Mouse (Mus musculus): Measurements from ENCODE around the gene Kcnc1. TPM values are rescaled to one million over a fixed set of nuclear protein-coding genes. Genes with fewer than 3 reads are reported as not detected.

The Kcnc1 gene
- polyA plus RNA-seq, 1 experiment from 2014 or later: not detected

DNA sequence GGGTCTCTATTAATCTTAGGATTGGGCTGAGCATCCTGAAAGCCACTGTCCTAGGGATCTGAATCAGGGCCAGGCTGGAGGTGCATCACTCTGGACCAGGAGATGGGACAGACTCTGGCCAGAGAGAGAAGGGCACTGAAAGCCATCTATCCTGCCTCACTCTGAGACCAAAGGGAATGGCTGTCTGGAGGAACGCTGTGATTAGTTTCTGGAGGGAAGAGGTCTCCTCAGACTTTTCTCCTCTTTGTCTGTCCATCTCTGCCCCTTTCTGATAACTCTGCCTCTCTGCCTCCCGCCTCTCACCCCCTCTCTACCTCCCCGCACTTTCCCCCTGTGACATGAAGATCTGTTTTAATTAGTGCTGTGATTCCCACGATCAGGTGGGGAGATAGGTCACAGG, 1.4 kb upstream of the Kcnc1 start:
- no peak for ATAC-seq (replicated peaks; ENCODE audit: insufficient number of reproducible peaks, insufficient read depth, low FRiP score, low read depth)

GRCm38 (mm10) chr7:46395571-46395970, 726 bp upstream of the Kcnc1 start:
- WGBS: 40% methylated on average over 6 of the region's 6 CpGs
- no peak for ATAC-seq (replicated peaks; ENCODE audit: insufficient number of reproducible peaks, insufficient read depth, low FRiP score, low read depth)
- H3K4me1 ChIP-seq (replicated peaks): peaks cover 25% of the 10 kb centered on the region
- H3K9ac ChIP-seq: no peak overlapping the region
- H3K4me3 ChIP-seq: no peak overlapping the region; the same call in 1 of the 2 replicates
- no peak overlapping the region for H3K4me2 ChIP-seq
- H3K9me3 ChIP-seq (replicated peaks): no peaks in the 10 kb centered on the region
- no peaks in the 10 kb centered on the region for H3K36me3 ChIP-seq
- H3K27ac ChIP-seq: no peak overlapping the region
- peaks cover 85% of the 10 kb centered on the region for H3K27me3 ChIP-seq

More for the DNA sequence above, 1.4 kb upstream of the Kcnc1 start:
- Histone ChIP-seq H3K27ac (no peak overlapping the region), H3K36me3 (no peaks in the 10 kb centered on the region), H3K27me3 (peaks cover 82% of the 10 kb centered on the region), H3K4me1 (replicated peaks) (peaks cover 25% of the 10 kb centered on the region), H3K9me3 (replicated peaks) (no peaks in the 10 kb centered on the region), H3K9ac (no peak overlapping the region), H3K4me3 (no peak overlapping the region), H3K4me2 (no peak overlapping the region)
- WGBS: 57% methylated on average over 4 of the region's 4 CpGs

DNA sequence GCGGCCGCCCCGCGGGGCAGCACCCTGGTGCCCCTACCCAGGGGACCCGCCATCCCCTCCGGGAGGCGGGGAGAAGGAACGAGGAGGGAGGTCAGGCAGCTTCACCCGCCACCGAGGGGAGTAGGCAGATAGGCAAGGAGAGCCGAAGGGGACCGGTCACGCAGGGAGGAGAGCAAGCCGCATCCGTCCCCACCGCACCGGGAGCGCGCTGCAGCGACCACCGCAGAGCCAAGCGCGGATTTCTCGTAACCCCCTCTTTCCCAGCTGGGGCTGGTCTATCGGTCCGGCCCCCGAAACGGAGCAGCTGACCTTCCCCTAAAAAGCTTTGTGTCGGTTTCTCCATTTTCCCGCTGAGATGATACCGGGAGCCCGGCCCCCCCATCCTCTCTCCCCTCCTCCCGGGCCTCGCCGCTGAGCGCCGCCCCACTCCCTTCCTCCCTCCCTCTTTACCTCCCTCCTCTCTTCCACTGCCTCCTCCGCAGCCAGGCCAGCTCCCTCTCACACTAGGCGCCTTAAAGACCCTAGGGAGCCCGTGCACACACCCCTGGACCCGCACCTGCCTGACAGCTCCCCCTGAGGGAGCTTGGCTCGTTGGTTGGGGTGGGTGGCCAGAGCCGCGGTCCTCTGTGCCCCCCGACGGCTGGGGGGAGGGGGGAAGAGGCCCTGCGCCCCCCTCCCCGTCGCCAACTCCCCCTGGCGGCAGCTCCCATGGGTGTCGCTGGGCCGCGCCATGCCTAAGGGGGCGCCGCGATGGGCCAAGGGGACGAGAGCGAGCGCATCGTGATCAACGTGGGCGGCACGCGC, 833 bp downstream of the Kcnc1 start:
- Histone ChIP-seq H3K36me3 (no peaks in the 10 kb centered on the region), H3K4me3 (peak overlapping the region; percentile 50), H3K27ac (no peak overlapping the region), H3K9ac (no peak overlapping the region), H3K4me1 (replicated peaks) (peaks cover 25% of the 10 kb centered on the region), H3K4me2 (peak overlapping the region; percentile 90), H3K9me3 (replicated peaks) (no peaks in the 10 kb centered on the region), H3K27me3 (peaks cover 82% of the 10 kb centered on the region)
- WGBS: 2% methylated on average over 64 of the region's 64 CpGs
- 0 out of 2 replicates have a peak, but pooled peaks have one; percentile 11 for ATAC-seq (replicated peaks; ENCODE audit: insufficient number of reproducible peaks, insufficient read depth, low FRiP score, low read depth)

- H3K36me3 ChIP-seq: no peaks in the 10 kb centered on the region
- WGBS: 9% methylated on average over 70 of the region's 70 CpGs
- H3K27me3 ChIP-seq: peaks cover 82% of the 10 kb centered on the region
- no peak overlapping the region for H3K9ac ChIP-seq
- no peak for ATAC-seq (replicated peaks; ENCODE audit: insufficient number of reproducible peaks, insufficient read depth, low FRiP score, low read depth)
- H3K4me2 ChIP-seq: peak overlapping the region; percentile 90; the same call in 1 of the 2 replicates
- H3K4me1 ChIP-seq (replicated peaks): peaks cover 25% of the 10 kb centered on the region
- H3K4me3 ChIP-seq: peak overlapping the region; percentile 50
- H3K9me3 ChIP-seq (replicated peaks): no peaks in the 10 kb centered on the region
- no peak overlapping the region for H3K27ac ChIP-seq
These were observed 1.5 kb downstream of the Kcnc1 start for GRCm38 (mm10) chr7:46397732-46398333.

GRCm38 (mm10) chr7:46398612-46399011, 2.3 kb downstream of the Kcnc1 start:
- no peak for ATAC-seq (replicated peaks; ENCODE audit: insufficient number of reproducible peaks, insufficient read depth, low FRiP score, low read depth)
- Histone ChIP-seq H3K4me2 (no peak overlapping the region), H3K9ac (no peak overlapping the region), H3K27ac (no peak overlapping the region), H3K9me3 (replicated peaks) (no peaks in the 10 kb centered on the region), H3K27me3 (peaks cover 78% of the 10 kb centered on the region), H3K36me3 (no peaks in the 10 kb centered on the region), H3K4me1 (replicated peaks) (peaks cover 25% of the 10 kb centered on the region), H3K4me3 (no peak overlapping the region)
- 47% methylated on average over 4 of the region's 4 CpGs for WGBS

GRCm38 (mm10) chr7:46399676-46400075, 3.4 kb downstream of the Kcnc1 start:
- H3K4me1 ChIP-seq (replicated peaks): peaks cover 25% of the 10 kb centered on the region
- H3K27ac ChIP-seq: no peak overlapping the region
- no peak for ATAC-seq (replicated peaks; ENCODE audit: insufficient number of reproducible peaks, insufficient read depth, low FRiP score, low read depth)
- no peak overlapping the region for H3K9ac ChIP-seq
- no peak overlapping the region for H3K4me3 ChIP-seq
- H3K4me2 ChIP-seq: no peak overlapping the region
- H3K36me3 ChIP-seq: no peaks in the 10 kb centered on the region
- no peaks in the 10 kb centered on the region for H3K9me3 ChIP-seq (replicated peaks)
- WGBS: 71% methylated on average over 1 of the region's 1 CpGs
- peaks cover 73% of the 10 kb centered on the region for H3K27me3 ChIP-seq

DNA sequence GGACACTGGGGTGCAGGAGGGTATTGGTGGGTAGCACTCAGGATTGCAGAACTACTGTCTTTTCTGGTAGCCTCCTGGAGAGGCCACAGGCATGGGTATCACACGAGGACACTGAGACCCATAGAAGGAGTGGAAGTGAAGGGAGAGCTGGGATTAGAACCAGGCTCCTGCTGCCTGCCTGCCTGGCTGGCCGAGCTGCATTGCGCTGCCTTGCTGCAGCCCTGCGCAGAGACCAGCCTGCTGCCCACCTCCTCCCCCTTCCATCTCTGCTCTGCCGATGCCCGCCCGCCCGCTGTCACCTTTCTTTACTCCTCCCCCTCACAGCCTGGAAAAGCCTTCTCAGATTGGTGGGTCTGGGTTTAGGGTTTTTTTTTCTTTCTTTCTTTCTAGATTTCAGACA, 4.0 kb downstream of the Kcnc1 start:
- no peak for ATAC-seq (replicated peaks; ENCODE audit: insufficient number of reproducible peaks, insufficient read depth, low FRiP score, low read depth)
- 50% methylated on average over 8 of the region's 8 CpGs for WGBS
- H3K27me3 ChIP-seq: peaks cover 66% of the 10 kb centered on the region

GRCm38 (mm10) chr7:46401371-46402180, 5.3 kb downstream of the Kcnc1 start:
- ATAC-seq (replicated peaks; ENCODE audit: insufficient number of reproducible peaks, insufficient read depth, low FRiP score, low read depth): no peak
- Histone ChIP-seq H3K4me3 (no peak overlapping the region), H3K4me2 (no peak overlapping the region), H3K4me1 (replicated peaks) (peaks cover 14% of the 10 kb centered on the region), H3K27me3 (peaks cover 55% of the 10 kb centered on the region), H3K9me3 (replicated peaks) (no peaks in the 10 kb centered on the region), H3K9ac (no peak overlapping the region), H3K27ac (no peak overlapping the region), H3K36me3 (no peaks in the 10 kb centered on the region)
- 62% methylated on average over 3 of the region's 3 CpGs for WGBS

More for the DNA sequence above, 4.0 kb downstream of the Kcnc1 start:
- no peak overlapping the region for H3K4me2 ChIP-seq
- no peak overlapping the region for H3K4me3 ChIP-seq
- no peaks in the 10 kb centered on the region for H3K36me3 ChIP-seq
- H3K4me1 ChIP-seq (replicated peaks): peaks cover 25% of the 10 kb centered on the region
- no peaks in the 10 kb centered on the region for H3K9me3 ChIP-seq (replicated peaks)
- no peak overlapping the region for H3K9ac ChIP-seq
- H3K27ac ChIP-seq: no peak overlapping the region

- Histone ChIP-seq H3K9ac (no peak overlapping the region), H3K9me3 (replicated peaks) (no peaks in the 10 kb centered on the region), H3K27me3 (peaks cover 37% of the 10 kb centered on the region), H3K36me3 (no peaks in the 10 kb centered on the region), H3K4me2 (no peak overlapping the region), H3K4me1 (replicated peaks) (no peaks in the 10 kb centered on the region), H3K27ac (no peak overlapping the region), H3K4me3 (no peak overlapping the region)
- 78% methylated on average over 15 of the region's 15 CpGs for WGBS
- ATAC-seq (replicated peaks; ENCODE audit: insufficient number of reproducible peaks, insufficient read depth, low FRiP score, low read depth): no peak
These were observed 7.6 kb downstream of the Kcnc1 start for GRCm38 (mm10) chr7:46403616-46404485.

DNA sequence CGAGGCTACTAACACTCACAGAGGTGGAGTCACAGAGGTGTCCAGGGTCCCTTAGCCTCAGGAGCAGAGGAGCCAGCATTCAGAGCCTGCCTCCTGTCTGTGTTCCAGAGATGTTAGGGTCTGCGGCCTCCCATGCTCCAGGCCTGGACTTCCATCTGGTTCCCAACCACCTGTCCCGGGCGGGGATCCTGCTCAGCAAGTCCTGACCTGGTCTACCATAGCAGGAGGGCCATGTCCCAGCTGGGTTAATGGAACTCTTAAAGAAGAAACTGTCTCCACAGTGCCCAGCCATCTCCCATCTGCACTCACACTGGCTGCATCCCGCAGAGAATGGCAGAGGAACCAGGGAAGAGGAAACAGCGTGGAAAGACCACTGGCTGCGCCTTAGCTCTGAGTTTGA, 8.5 kb downstream of the Kcnc1 start:
- Histone ChIP-seq H3K4me3 (no peak overlapping the region), H3K36me3 (no peaks in the 10 kb centered on the region), H3K9ac (no peak overlapping the region), H3K9me3 (replicated peaks) (no peaks in the 10 kb centered on the region), H3K27me3 (peaks cover 28% of the 10 kb centered on the region), H3K4me2 (no peak overlapping the region), H3K4me1 (replicated peaks) (no peaks in the 10 kb centered on the region), H3K27ac (no peak overlapping the region)
- ATAC-seq (replicated peaks; ENCODE audit: insufficient number of reproducible peaks, insufficient read depth, low FRiP score, low read depth): no peak
- WGBS: 81% methylated on average over 7 of the region's 7 CpGs
